Comparison of ENCODE assay signal across 12 mouse cellular contexts in genomic region chr11:16810086-16810485, GRCm38 (mm10). TPM values are rescaled to one million over a fixed set of nuclear protein-coding genes. Genes with fewer than 3 reads are reported as not detected.
DNase-seq lines count a peak whose midpoint lies in the region; ATAC-seq and TF ChIP-seq lines count a peak whose summit lies in the region.
"Had no signal": no experiment of that assay in that cellular context is flagged by ENCODE, and none has a peak within 500 bp of the region (broad histone marks: within the 10 kb centered on the region; RNA-seq: fewer than 3 reads in every experiment).

No protein-coding gene starts in this region.

- no peaks in the 10 kb centered on the region for H3K27me3 ChIP-seq in hindbrain, postnatal 0 days (ENCODE audit: insufficient read depth, low read length)
- no peaks in the 10 kb centered on the region for H3K27me3 ChIP-seq in hindbrain, embryonic 11.5 days (ENCODE audit: control insufficient read depth, insufficient read depth, low read length)
- H3K27me3 ChIP-seq in lung, postnatal 0 days (replicated peaks; ENCODE audit: insufficient read depth, low read length), result no peaks in the 10 kb centered on the region
- H3K27me3 ChIP-seq: liver, embryonic 13.5 days had no signal

- TF ChIP-seq EP300 in lung, postnatal 0 days (IDR thresholded peaks at IDR 0.05), result no peak

- H3K36me3 ChIP-seq in hindbrain, postnatal 0 days (ENCODE audit: insufficient read depth, low read length), result no peaks in the 10 kb centered on the region
- no peaks in the 10 kb centered on the region for H3K36me3 ChIP-seq in hindbrain, embryonic 11.5 days (ENCODE audit: control insufficient read depth, insufficient read depth, low read length)
- no peaks in the 10 kb centered on the region for H3K36me3 ChIP-seq in lung, postnatal 0 days (ENCODE audit: insufficient read depth, low read length)
- H3K36me3 ChIP-seq: liver, embryonic 13.5 days had no signal

- TF ChIP-seq CTCF in hindbrain, postnatal 0 days (IDR thresholded peaks at IDR 0.05; ENCODE audit: low read depth), result no peak
- TF ChIP-seq CTCF in lung, postnatal 0 days (IDR thresholded peaks at IDR 0.05), result no peak

- H3K9me3 ChIP-seq in hindbrain, postnatal 0 days (ENCODE audit: low read length), result no peaks in the 10 kb centered on the region
- H3K9me3 ChIP-seq in hindbrain, embryonic 11.5 days (ENCODE audit: control insufficient read depth, low read length), result no peaks in the 10 kb centered on the region
- H3K9me3 ChIP-seq in lung, postnatal 0 days (ENCODE audit: low read length), result no peaks in the 10 kb centered on the region
- H3K9me3 ChIP-seq: liver, embryonic 13.5 days had no signal

- H3K4me3 ChIP-seq in hindbrain, postnatal 0 days (ENCODE audit: low read length), result no peak overlapping the region
- no peak overlapping the region for H3K4me3 ChIP-seq in hindbrain, embryonic 11.5 days (ENCODE audit: low read depth, low read length)
- no peak overlapping the region for H3K4me3 ChIP-seq in lung, postnatal 0 days (ENCODE audit: low read depth, low read length)
- H3K4me3 ChIP-seq: liver, embryonic 13.5 days had no signal

- H3K4me2 ChIP-seq in hindbrain, postnatal 0 days (ENCODE audit: low read depth, low read length), result no peak overlapping the region
- no peak overlapping the region for H3K4me2 ChIP-seq in hindbrain, embryonic 11.5 days (replicated peaks; ENCODE audit: low read depth, low read length)
- H3K4me2 ChIP-seq in lung, postnatal 0 days (replicated peaks; ENCODE audit: low read depth, low read length), result no peak overlapping the region
- H3K4me2 ChIP-seq: liver, embryonic 13.5 days had no signal

- 78% methylated on average over 3 of the region's 3 CpGs for WGBS in hindbrain, postnatal 0 days
- WGBS in hindbrain, embryonic 11.5 days, result 93% methylated on average over 3 of the region's 3 CpGs
- 32% methylated on average over 3 of the region's 3 CpGs for WGBS in large intestine, adult 2 months
- 82% methylated on average over 3 of the region's 3 CpGs for WGBS in lung, postnatal 0 days

- DNase-seq in adrenal gland, adult 2 months, result peak; percentile 42
- DNase-seq in adrenal gland, postnatal 25 days, result no peak
- DNase-seq in hindbrain, postnatal 0 days (ENCODE audit: low spot score), result no peak
- DNase-seq in hindbrain, embryonic 11.5 days (ENCODE audit: low spot score), result no peak
- peak; percentile 75 for DNase-seq in NIH3T3 (ENCODE audit: low read depth)
- peak; percentile 35 for DNase-seq in large intestine, adult 2 months (ENCODE audit: low read depth, low spot score)
- DNase-seq in lung, postnatal 0 days (ENCODE audit: low spot score), result no peak
- DNase-seq: liver, embryonic 13.5 days; thymus, adult 2 months had no signal

- H3K27ac ChIP-seq in hindbrain, postnatal 0 days, result 0 out of 2 replicates have a peak overlapping the region, but pooled peaks have one; percentile 45
- H3K27ac ChIP-seq in hindbrain, embryonic 11.5 days (ENCODE audit: low read depth, low read length), result no peak overlapping the region
- H3K27ac ChIP-seq in lung, postnatal 0 days (ENCODE audit: low read length), result no peak overlapping the region
- H3K27ac ChIP-seq: liver, embryonic 13.5 days; macrophage had no signal

- ATAC-seq in hindbrain, postnatal 0 days, result no peak
- ATAC-seq in hindbrain, embryonic 11.5 days (ENCODE audit: low FRiP score), result no peak
- no peak for ATAC-seq in lung, postnatal 0 days
- no peak for ATAC-seq in megakaryocyte, adult 5-6 weeks (ENCODE audit: poor library complexity, severe bottlenecking)
- ATAC-seq: inflammation-experienced regulatory T-cells, adult 6 months had no signal

- peaks cover 8% of the 10 kb centered on the region; the same call in 1 of the 2 replicates for H3K4me1 ChIP-seq in hindbrain, postnatal 0 days (ENCODE audit: insufficient read depth, low read length)
- H3K4me1 ChIP-seq in hindbrain, embryonic 11.5 days (replicated peaks; ENCODE audit: control insufficient read depth, insufficient read depth, low read length), result no peaks in the 10 kb centered on the region
- H3K4me1 ChIP-seq in lung, postnatal 0 days (ENCODE audit: insufficient read depth, low read depth, low read length), result no peaks in the 10 kb centered on the region

- H3K9ac ChIP-seq in hindbrain, postnatal 0 days (replicated peaks; ENCODE audit: low read length), result no peak overlapping the region
- no peak overlapping the region for H3K9ac ChIP-seq in hindbrain, embryonic 11.5 days (ENCODE audit: low read depth, low read length)
- H3K9ac ChIP-seq in lung, postnatal 0 days (replicated peaks; ENCODE audit: low read depth), result no peak overlapping the region
- H3K9ac ChIP-seq: liver, embryonic 13.5 days had no signal

RNA-seq across cellular contexts. Expression of gene Egfr, which starts 58.1 kb away (rescaled TPM):
- total RNA-seq in adrenal gland, adult 2 months (2021), result 10 to 100 TPM in 1 of 2 experiments, 1 to 10 TPM in 1; 9.5 to 10.0 TPM
- polyA plus RNA-seq in adrenal gland, adult 2 months (2012; rRNA removed), result 17.8 and 18.3 TPM in 2 replicates
- total RNA-seq in adrenal gland, postnatal 25 days (2021), result 6.9 and 7.7 TPM in 2 replicates
- total RNA-seq in hindbrain, postnatal 0 days (2014; rRNA removed), result 23.8 and 29.3 TPM in 2 replicates
- 12.4 and 12.7 TPM in 2 replicates for polyA plus RNA-seq in hindbrain, postnatal 0 days (2015; fragmentation: Nextera tagmentation; extraction: Ambion mirVana)
- polyA plus RNA-seq in hindbrain, embryonic 11.5 days (2014; fragmentation: Nextera tagmentation; extraction: Ambion mirVana), result 3.8 and 5.9 TPM in 2 replicates
- polyA plus RNA-seq in large intestine, adult 2 months (2012; rRNA removed), result 4.9 and 24.6 TPM in 2 replicates
- 9.3 and 14.5 TPM in 2 replicates for polyA plus RNA-seq in lung, postnatal 0 days (2015; fragmentation: Nextera tagmentation; extraction: Ambion mirVana)
- 0.39 and 0.94 TPM in 2 replicates for total RNA-seq in megakaryocyte, adult 5-6 weeks (2015)
- 0.11 and 0.37 TPM in 2 replicates for total RNA-seq in megakaryocyte, adult 5-6 weeks (2017)
- polyA plus RNA-seq: inflammation-experienced regulatory T-cells, adult 6 months had no signal

Comparison
In these comparisons a context has a peak if more than half of its experiments do, and no peak if none do; other contexts are left out.
1. DNase-seq: peak in adrenal gland, adult 2 months (single experiment), NIH3T3 (single experiment) and large intestine, adult 2 months (single experiment); none in adrenal gland, postnatal 25 days (single experiment), hindbrain, postnatal 0 days (single experiment), hindbrain, embryonic 11.5 days (single experiment) and lung, postnatal 0 days (single experiment).